Mouse (Mus musculus): Measurements from ENCODE around the gene Txndc5. TPM values are rescaled to one million over a fixed set of nuclear protein-coding genes. Genes with fewer than 3 reads are reported as not detected.
A peak's percentile ranks its signal among the peaks of the same experiment; 100 is the strongest.

Gene Txndc5
- total and polyA plus RNA-seq, 2 experiments: 97.9 to 126 TPM

DNA sequence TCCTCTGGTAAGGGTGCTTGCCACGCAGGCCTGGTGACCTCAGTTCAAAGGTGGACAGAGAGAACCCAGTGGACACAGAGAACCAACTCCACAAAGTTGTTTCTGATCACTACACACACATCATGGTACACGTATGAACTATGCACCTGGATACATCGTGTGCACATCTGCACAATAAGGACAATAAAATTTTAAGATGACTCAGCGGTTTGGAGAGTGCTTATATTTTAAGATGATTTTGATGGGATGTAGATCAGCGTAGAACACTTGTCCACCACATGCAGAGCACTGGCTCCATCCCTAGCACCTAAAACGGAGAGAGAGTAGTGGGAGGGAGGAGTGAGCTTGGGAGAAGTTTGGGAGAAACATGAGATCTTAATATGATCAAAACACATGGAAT lies 55.1 kb downstream of the Txndc5 start:
- H3K27ac ChIP-seq (replicated peaks; ENCODE audit: insufficient read depth, low read depth, low read length): no peak overlapping the region
- WGBS: 92% methylated on average over 6 of the region's 6 CpGs
- no peak for DNase-seq (ENCODE audit: extremely low read depth, low read depth, low spot score)
- H3K36me3 ChIP-seq (ENCODE audit: control insufficient read depth, insufficient read depth, low read length): no peaks in the 10 kb centered on the region
- H3K79me2 ChIP-seq (ENCODE audit: control insufficient read depth, insufficient read depth, low read length): no peaks in the 10 kb centered on the region
- no peaks in the 10 kb centered on the region for H3K4me1 ChIP-seq (ENCODE audit: control insufficient read depth, insufficient read depth, low read length)
- H3K9ac ChIP-seq (ENCODE audit: low read depth, low read length): no peak overlapping the region
- no peaks in the 10 kb centered on the region for H3K27me3 ChIP-seq (ENCODE audit: control insufficient read depth, insufficient read depth, low read length)
- H3K4me3 ChIP-seq (ENCODE audit: insufficient read depth, low read depth, low read length): no peak overlapping the region
- TF ChIP-seq POLR2A (IDR thresholded peaks at IDR 0.05; ENCODE audit: extremely low read depth, insufficient read depth, low read length) (no peak), CTCF (IDR thresholded peaks at IDR 0.05; ENCODE audit: low read depth, low read length) (no peak)

DNA sequence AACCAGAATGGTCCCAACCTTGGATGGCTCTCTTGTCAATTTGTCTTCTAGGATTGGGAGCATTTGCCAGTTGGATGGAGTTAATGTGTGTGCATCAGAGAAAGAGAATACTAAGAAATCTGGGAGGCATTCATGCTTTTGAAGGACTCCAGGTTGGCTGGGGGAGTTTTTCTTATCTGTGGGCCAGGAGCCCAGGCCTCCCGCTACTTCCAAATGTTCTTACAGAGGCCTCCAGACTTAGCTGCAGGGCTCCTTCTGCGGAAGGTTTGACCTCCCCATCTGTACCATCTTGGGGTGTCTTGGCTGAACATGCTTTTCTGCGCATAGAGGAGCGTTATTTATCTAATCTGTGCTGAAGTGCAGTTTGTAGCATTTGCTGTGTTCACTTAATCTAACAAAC lies 56.0 kb downstream of the Txndc5 start:
- Histone ChIP-seq H3K4me3 (ENCODE audit: insufficient read depth, low read depth, low read length) (no peak overlapping the region), H3K9ac (ENCODE audit: low read depth, low read length) (no peak overlapping the region), H3K27ac (replicated peaks; ENCODE audit: insufficient read depth, low read depth, low read length) (no peak overlapping the region), H3K4me1 (ENCODE audit: control insufficient read depth, insufficient read depth, low read length) (no peaks in the 10 kb centered on the region), H3K79me2 (ENCODE audit: control insufficient read depth, insufficient read depth, low read length) (no peaks in the 10 kb centered on the region), H3K36me3 (ENCODE audit: control insufficient read depth, insufficient read depth, low read length) (no peaks in the 10 kb centered on the region), H3K27me3 (ENCODE audit: control insufficient read depth, insufficient read depth, low read length) (no peaks in the 10 kb centered on the region)
- DNase-seq (ENCODE audit: extremely low read depth, low read depth, low spot score): no peak
- 90% methylated on average over 4 of the region's 4 CpGs for WGBS
- TF ChIP-seq POLR2A (IDR thresholded peaks at IDR 0.05; ENCODE audit: extremely low read depth, insufficient read depth, low read length) (no peak), CTCF (IDR thresholded peaks at IDR 0.05; ENCODE audit: low read depth, low read length) (no peak)

DNA sequence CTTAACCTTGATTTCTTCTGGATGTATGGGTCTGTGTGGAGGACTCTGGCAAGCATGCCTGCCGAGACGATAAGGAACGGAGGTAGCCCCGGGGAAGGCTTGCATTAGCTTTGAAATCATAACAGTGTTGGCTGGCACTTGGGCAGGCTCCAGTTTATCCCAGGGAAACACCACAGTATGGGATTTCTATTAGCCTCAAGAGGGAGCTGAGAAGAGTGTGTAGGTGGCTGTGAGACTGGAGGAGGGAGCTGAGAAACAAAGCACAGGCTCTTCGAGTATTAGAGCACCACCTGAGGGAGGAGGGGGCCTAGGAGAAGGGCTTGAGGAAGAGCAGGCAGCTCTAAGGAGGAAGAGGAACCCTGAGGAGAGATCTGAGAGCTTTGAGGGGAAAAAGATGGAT lies 57.7 kb downstream of the Txndc5 start:
- WGBS: 79% methylated on average over 5 of the region's 5 CpGs
- Histone ChIP-seq H3K27ac (replicated peaks; ENCODE audit: insufficient read depth, low read depth, low read length) (no peak overlapping the region), H3K4me3 (ENCODE audit: insufficient read depth, low read depth, low read length) (no peak overlapping the region), H3K36me3 (ENCODE audit: control insufficient read depth, insufficient read depth, low read length) (no peaks in the 10 kb centered on the region), H3K4me1 (ENCODE audit: control insufficient read depth, insufficient read depth, low read length) (no peaks in the 10 kb centered on the region), H3K27me3 (ENCODE audit: control insufficient read depth, insufficient read depth, low read length) (no peaks in the 10 kb centered on the region), H3K79me2 (ENCODE audit: control insufficient read depth, insufficient read depth, low read length) (no peaks in the 10 kb centered on the region), H3K9ac (ENCODE audit: low read depth, low read length) (no peak overlapping the region)
- DNase-seq (ENCODE audit: extremely low read depth, low read depth, low spot score): no peak
- TF ChIP-seq POLR2A (IDR thresholded peaks at IDR 0.05; ENCODE audit: extremely low read depth, insufficient read depth, low read length) (no peak), CTCF (IDR thresholded peaks at IDR 0.05; ENCODE audit: low read depth, low read length) (no peak)

DNA sequence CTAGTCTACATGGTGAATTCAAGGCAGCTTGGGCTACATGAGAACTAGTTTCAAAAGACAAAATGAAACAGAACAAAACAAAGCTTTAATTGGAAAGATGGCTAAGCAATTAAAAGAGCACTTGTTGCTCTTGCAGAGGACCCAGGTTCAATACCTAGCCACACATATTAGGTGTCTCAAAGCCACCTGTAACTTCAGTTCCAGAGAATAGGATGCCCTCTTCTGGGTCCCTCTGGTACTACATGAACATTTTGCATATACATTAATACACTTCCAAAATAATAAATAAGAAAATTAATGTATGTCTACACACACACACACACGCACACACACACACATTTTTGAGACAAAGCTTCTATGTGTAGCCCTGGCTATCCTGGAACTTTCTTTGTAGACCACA lies 65.2 kb downstream of the Txndc5 start:
- H3K9ac ChIP-seq (ENCODE audit: low read depth, low read length): no peak overlapping the region
- no peaks in the 10 kb centered on the region for H3K4me1 ChIP-seq (ENCODE audit: control insufficient read depth, insufficient read depth, low read length)
- H3K36me3 ChIP-seq (ENCODE audit: control insufficient read depth, insufficient read depth, low read length): no peaks in the 10 kb centered on the region
- no peak for TF ChIP-seq CTCF (IDR thresholded peaks at IDR 0.05; ENCODE audit: low read depth, low read length)
- no peak for TF ChIP-seq POLR2A (IDR thresholded peaks at IDR 0.05; ENCODE audit: extremely low read depth, insufficient read depth, low read length)
- H3K79me2 ChIP-seq (ENCODE audit: control insufficient read depth, insufficient read depth, low read length): no peaks in the 10 kb centered on the region
- no peaks in the 10 kb centered on the region for H3K27me3 ChIP-seq (ENCODE audit: control insufficient read depth, insufficient read depth, low read length)
- DNase-seq (ENCODE audit: extremely low read depth, low read depth, low spot score): peak; percentile 13
- no peak overlapping the region for H3K4me3 ChIP-seq (ENCODE audit: insufficient read depth, low read depth, low read length)
- no peak overlapping the region for H3K27ac ChIP-seq (replicated peaks; ENCODE audit: insufficient read depth, low read depth, low read length)
- WGBS: 90% methylated on average over 1 of the region's 1 CpGs

DNA sequence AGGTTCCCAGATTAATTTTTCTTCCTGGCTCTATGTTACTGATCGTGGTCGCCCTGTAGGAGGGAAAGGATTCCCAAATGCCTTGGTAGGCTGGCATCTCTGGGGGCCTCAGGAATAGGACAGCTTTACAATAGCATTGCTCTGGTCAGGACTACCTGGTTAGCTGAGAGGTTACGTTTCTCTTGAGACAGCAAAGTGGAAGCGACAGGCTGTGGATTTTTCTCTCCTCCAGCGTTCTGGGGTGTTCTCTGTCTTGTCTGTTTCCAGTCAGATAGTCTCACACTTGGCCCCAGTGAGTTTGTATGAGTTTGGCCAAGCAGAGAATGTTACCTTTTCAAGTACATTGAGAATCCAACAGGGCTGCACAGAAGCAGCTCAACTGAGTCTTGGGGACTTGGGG lies 77.2 kb downstream of the Txndc5 start:
- H3K36me3 ChIP-seq (ENCODE audit: control insufficient read depth, insufficient read depth, low read length): no peaks in the 10 kb centered on the region
- DNase-seq (ENCODE audit: extremely low read depth, low read depth, low spot score): no peak
- no peak overlapping the region for H3K9ac ChIP-seq (ENCODE audit: low read depth, low read length)
- 95% methylated on average over 5 of the region's 5 CpGs for WGBS
- no peak overlapping the region for H3K27ac ChIP-seq (replicated peaks; ENCODE audit: insufficient read depth, low read depth, low read length)
- no peaks in the 10 kb centered on the region for H3K27me3 ChIP-seq (ENCODE audit: control insufficient read depth, insufficient read depth, low read length)
- H3K79me2 ChIP-seq (ENCODE audit: control insufficient read depth, insufficient read depth, low read length): no peaks in the 10 kb centered on the region
- H3K4me3 ChIP-seq (ENCODE audit: insufficient read depth, low read depth, low read length): no peak overlapping the region
- no peaks in the 10 kb centered on the region for H3K4me1 ChIP-seq (ENCODE audit: control insufficient read depth, insufficient read depth, low read length)
- TF ChIP-seq POLR2A (IDR thresholded peaks at IDR 0.05; ENCODE audit: extremely low read depth, insufficient read depth, low read length): no peak
- TF ChIP-seq CTCF (IDR thresholded peaks at IDR 0.05; ENCODE audit: low read depth, low read length): no peak

Other genes with a start within 250 kb of the Txndc5 start
- gene Bmp6, start 183.7 kb downstream of the Txndc5 start, total RNA-seq (2014; rRNA removed): 2.9 and 4.0 TPM in 2 replicates
- gene Bmp6, start 183.7 kb downstream of the Txndc5 start, polyA plus RNA-seq (2012; rRNA removed): 2.6 and 3.3 TPM in 2 replicates
- 12.6 and 13.0 TPM in 2 replicates for gene Bloc1s5, start 106.3 kb upstream of the Txndc5 start, total RNA-seq (2014; rRNA removed)
- gene Bloc1s5, start 106.3 kb upstream of the Txndc5 start, polyA plus RNA-seq (2012; rRNA removed): 7.2 and 7.8 TPM in 2 replicates
- gene Eef1e1, start 130.2 kb upstream of the Txndc5 start, total RNA-seq (2014; rRNA removed): 5.6 and 7.1 TPM in 2 replicates
- gene Eef1e1, start 130.2 kb upstream of the Txndc5 start, polyA plus RNA-seq (2012; rRNA removed): 4.0 and 4.3 TPM in 2 replicates